Mouse (Mus musculus) CD8-positive naive resting alpha-beta T cell, adult 57 days (primary cell): ENCODE results near the gene Atp6v0a1. TPM values are rescaled to one million over a fixed set of nuclear protein-coding genes. Genes with fewer than 3 reads are reported as not detected.

Experiments
- total RNA-seq: library from RNA; stranded (reverse); gene quantifications from one replicate; pipeline ENCODE4 v1.2.4, GENCODE M21; 2023

Atp6v0a1 gene
- 8.4 TPM for total RNA-seq

DNA sequence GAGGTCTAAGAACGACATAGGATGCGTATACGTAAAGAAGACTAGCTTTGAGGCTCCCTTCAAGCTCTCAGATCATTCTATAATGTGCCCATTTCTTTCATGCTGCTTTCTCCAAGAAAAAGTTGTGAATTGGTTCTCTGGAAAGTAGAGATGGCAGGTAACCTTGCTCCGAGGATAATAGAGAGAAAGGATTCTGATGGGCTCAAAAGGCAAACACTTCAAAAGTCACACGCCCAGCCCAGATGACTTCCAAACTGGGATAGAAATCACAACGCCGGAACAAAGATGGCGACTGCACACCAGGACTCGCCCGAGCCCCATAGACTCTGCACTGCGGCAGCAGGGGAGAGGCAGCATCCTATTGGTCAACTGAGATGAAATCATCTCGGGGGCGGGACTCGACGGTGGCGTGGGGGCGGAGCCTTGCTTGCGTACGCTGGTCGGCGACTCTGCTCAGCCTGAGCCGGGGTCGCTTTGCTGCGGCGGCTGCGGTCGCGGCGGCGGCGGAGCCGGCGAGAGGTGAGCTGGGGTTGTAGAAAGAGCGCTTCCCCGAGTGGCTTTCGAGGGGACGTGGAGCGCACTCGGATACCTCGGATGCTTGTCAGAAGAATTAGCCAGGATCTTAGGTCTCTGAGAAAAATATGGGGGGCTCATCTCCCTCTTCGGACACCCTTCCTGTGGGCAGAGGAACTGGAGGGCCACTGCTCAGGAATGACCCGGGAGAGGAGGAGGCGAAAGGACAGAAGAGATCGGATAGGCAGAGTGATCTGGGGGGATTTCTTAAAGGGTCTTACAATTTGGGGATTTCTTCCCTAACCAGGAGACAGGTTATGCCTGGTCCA lies at the start of gene Atp6v0a1:
Atp6v0a1 (plus strand) TSS at position 407 of the 842 bp plus-strand sequence.

DNA sequence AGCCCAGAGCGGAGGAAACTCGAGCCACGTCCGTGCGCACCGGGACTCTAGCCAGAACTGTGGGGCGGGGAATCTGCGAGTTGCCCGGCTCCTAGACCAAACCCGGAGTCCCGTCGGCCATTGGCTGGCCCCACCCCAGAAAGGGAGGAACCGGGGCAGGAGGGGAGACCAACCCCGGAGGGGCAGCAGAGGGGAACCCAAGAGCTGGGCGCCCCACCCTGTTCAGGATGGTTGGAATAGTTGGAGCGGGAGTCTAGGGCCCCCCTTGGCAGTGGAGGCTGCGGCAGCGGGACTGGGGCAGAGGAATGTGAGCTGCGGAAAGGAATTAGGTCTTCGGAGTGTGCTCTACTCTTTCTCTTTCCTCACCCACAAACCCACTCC lies 38.7 kb upstream of the Atp6v0a1 start, which contains the start of gene Cavin1:
Cavin1 (minus strand) TSS at position 331 of the 381 bp plus-strand sequence.

DNA sequence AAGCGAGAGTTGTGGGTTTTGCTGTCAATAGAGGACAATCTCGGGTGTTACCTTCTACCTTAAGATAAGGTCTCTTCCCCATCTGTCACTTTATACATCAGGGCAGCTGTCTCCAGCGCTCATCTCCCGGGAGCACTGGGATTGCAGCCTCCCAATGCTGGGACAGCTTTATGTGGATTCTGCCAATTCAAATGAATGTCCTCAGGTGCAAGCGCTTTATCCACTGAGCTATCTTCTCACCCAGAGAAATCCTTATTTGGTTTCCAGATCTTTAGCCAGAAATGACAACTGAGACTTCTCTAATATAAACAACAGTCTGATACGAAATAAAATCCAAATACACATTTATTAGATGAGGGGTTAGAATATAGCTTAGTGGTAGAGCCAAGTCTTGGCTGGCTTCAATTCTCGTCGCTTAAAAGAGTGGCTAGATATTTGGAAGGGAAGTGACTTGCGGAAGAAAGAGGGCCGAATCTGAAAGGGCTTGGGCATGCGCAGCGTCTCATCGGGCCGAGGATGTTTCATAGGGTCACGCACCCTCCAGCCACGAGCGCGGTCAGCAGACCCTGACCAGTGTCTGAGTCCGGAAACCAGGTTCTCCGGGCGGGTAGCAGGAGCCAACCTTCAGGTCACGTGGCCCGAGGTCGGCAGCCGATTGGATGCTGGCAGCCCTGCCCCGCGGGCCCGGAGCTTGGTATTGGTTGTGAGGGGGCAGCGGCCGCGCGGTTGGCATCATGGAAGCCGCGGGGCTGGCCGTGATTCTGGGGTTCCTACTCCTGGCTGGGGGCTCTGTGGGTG lies 60.3 kb downstream of the Atp6v0a1 start, which contains the start of gene Naglu:
Naglu (plus strand) TSS at position 622 of the 798 bp plus-strand sequence.

DNA sequence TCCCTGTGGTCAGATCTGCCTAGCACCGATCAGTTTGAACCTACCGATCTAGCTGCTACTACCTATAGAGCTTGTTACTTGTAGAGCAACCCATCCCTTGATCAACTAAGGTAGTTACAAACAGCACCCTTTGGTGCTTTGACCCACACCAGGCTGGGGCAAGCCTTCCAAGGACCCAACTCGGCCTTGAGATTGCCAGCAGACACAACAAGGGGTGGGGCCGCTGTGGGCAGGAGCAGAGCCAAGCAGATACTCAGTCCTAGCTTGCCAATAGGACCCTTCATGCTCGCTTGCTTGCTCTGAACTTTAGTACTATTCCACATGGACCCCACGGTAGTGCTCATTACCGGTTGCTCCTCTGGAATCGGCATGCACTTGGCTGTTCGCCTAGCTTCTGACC lies 68.9 kb downstream of the Atp6v0a1 start, which contains the start of gene Hsd17b1:
Hsd17b1 (plus strand) TSS at position 291 of the 400 bp plus-strand sequence.

DNA sequence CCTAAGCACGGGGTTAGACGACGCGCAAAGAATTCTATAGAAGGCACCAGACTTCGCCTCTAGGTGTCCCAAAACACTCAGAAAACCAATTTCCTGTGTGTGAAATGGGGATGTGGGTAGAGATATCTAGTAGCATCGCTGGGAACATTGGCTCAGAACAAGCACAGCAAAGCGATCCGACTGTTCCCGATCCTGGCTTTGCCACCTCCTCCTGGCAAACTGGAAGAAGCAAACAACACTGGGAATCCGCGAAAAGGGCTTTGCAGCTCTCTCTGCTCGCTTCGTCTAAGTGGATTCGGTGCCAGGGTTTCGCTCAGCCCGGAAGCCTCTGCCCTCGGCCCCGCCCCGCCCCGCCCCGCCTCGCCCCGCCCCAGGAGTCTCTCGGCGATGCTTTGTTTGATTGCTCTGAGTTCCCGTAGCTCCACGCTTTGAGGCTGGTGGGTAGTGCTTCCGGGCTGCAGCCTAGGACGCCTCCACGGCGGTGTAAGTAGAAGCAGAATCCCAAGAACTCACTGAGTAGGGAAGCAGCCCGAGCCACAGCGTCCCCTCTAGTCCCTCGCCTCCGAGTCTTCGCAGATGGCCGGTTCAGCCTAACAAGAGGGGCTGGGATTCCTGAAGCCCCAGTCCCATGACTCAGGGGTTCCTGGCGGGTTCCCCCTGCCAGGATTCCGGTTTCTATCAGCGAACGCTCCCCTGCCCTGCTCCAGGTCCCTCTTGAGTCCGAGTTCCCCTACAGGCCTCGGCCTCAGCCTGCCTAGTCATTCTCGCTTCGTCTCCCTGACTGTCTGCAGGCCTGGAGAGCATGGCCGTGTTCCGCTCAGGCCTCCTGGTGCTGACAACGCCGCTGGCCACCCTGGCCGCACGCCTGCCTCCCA lies 73.2 kb downstream of the Atp6v0a1 start, which contains the start of gene Coasy:
Coasy (plus strand) TSS at position 358 of the 875 bp plus-strand sequence.

DNA sequence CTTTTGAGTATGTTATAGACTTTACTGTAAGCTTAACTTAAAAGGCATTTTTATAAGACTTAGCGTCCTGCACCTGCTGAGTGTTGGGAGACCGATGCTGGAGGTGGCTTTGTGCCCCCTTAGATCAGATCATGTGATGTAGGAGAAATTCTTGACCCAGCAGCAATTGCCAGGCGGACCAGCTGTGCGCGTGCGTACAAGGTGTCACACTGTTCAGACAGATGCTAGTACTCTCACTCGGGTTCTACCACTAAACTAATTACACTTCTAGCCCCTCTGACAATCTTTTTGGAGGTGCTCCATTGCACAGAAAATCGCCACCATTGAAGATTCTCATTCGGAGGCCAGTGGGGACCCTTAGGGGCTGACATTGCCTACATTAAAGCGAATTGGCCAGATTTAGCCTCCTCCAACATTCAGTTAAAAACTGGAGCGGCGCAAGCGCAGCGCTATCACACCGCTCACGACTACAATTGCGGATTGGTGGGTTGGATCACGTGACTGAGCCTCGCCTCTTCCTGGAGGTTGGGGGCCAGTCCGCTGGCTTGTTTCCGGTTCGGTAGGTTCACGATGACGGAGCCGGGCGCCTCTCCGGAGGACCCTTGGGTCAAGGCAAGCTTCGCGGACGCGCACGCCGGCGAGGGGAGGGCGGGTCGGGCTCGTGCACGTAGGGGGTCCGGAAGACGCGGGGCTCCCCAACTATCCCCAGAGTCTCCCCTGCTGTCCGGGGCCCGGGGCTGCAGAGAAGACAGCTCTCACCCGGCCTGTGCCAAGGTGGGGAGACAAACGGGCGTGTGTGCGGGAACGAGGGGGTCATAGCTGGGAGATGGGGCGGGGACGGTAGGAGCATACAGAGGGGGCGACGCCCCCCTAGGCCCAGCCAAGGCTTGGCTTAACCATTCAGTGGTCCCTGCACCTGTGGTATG lies 77.8 kb downstream of the Atp6v0a1 start, which contains the start of gene Mlx:
Mlx (plus strand) TSS at position 522 of the 926 bp plus-strand sequence.

DNA sequence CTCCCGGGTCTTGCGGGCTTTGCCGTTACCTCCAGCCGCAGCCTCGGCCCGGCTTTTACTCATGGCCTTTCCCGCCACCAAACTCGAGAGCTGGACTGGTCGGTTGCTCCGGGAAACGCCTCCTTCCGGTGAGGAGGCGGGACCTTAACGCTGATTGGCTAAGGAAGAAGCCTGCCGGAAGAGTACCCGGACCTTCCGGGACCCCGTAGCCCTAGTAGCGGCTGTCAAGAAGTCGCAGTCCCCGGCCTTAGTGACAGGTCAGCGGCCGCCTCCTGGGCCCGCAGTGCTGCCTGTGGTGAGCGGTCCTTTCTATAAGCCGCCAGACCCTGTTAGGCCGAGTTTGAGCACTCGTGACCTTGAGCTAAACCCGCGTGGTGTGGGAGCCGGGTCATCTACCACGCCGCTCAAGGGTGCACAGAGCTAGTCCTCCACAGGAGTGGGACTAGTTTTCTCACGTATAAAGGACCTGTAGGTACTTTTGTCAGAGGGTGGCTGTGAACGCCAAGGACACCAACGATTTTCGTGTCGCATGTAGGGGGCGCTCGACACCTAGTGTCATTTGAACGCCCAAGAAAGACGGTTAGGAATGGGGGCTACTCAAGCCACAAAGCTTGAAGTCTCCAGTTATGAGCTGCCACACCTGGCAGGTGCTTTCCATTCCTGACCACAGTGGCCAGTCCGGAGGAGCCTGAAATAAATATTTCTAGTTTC lies 86.2 kb downstream of the Atp6v0a1 start, which contains the start of gene Psmc3ip:
Psmc3ip (minus strand) TSS at position 123 of the 711 bp plus-strand sequence.

Other genes with a start within 250 kb of the Atp6v0a1 start
- gene Kcnh4, start 249.5 kb upstream of the Atp6v0a1 start, total RNA-seq = 0.58 TPM
- not detected for gene Hcrt, start 246.5 kb upstream of the Atp6v0a1 start, total RNA-seq
- gene Ghdc, start 238.5 kb upstream of the Atp6v0a1 start, total RNA-seq = 7.3 TPM
- gene Stat5b, start 158.7 kb upstream of the Atp6v0a1 start, total RNA-seq = 133 TPM
- gene Stat5a, start 150.1 kb upstream of the Atp6v0a1 start, total RNA-seq = 81.4 TPM
- gene Stat3, start 69.9 kb upstream of the Atp6v0a1 start, total RNA-seq = 216 TPM
- 0.18 TPM for gene Cavin1, start 38.6 kb upstream of the Atp6v0a1 start, total RNA-seq
- gene Naglu, start 60.6 kb downstream of the Atp6v0a1 start, total RNA-seq = 10.8 TPM
- 1.3 TPM for gene Hsd17b1, start 69.0 kb downstream of the Atp6v0a1 start, total RNA-seq
- gene Coasy, start 73.1 kb downstream of the Atp6v0a1 start, total RNA-seq = 12.5 TPM
- gene Mlx, start 77.8 kb downstream of the Atp6v0a1 start, total RNA-seq = 43.0 TPM
- gene Psmc3ip, start 86.0 kb downstream of the Atp6v0a1 start, total RNA-seq = 3.8 TPM
- 78.7 TPM for gene Retreg3, start 110.4 kb downstream of the Atp6v0a1 start, total RNA-seq
- gene Tubg1, start 110.5 kb downstream of the Atp6v0a1 start, total RNA-seq = 14.5 TPM
- 2.5 TPM for gene Tubg2, start 146.5 kb downstream of the Atp6v0a1 start, total RNA-seq
- not detected for gene Cntnap1, start 161.1 kb downstream of the Atp6v0a1 start, total RNA-seq
- gene Plekhh3, start 161.9 kb downstream of the Atp6v0a1 start, total RNA-seq = 0.28 TPM
- gene Ccr10, start 166.0 kb downstream of the Atp6v0a1 start, total RNA-seq = not detected
- gene Ezh1, start 217.0 kb downstream of the Atp6v0a1 start, total RNA-seq = 89.3 TPM
- gene Ramp2, start 236.6 kb downstream of the Atp6v0a1 start, total RNA-seq = 0.40 TPM
- gene Vps25, start 244.3 kb downstream of the Atp6v0a1 start, total RNA-seq = 71.7 TPM